Mouse (Mus musculus) T-helper 1 cell (primary cell): ENCODE results near the gene Arhgap10.

Experiments used
- in situ Hi-C: fragments of 300-600 bp; cut with MboI, MseI; formaldehyde crosslinking; loops from one replicate; pipeline ENCODE4 v1.15.1; 2025; ENCODE audit warnings: high pct_unique_total_duplicates

Arhgap10 gene

GRCm38 (mm10) chr8:77517301-77518200 lies at the start of gene Arhgap10:
Gene Arhgap10 (minus strand): TSS chr8:77517953.
- in situ Hi-C loops, result no loop called here

- in situ Hi-C loops, result no loop called here
Observed at GRCm38 (mm10) chr8:77561441-77561840, 43.7 kb upstream of the Arhgap10 start.

- in situ Hi-C loops, result no loop called here
Observed at GRCm38 (mm10) chr8:77552491-77552890, 34.7 kb upstream of the Arhgap10 start.

GRCm38 (mm10) chr8:77549881-77550580 lies 32.3 kb upstream of the Arhgap10 start:
- in situ Hi-C loops, result no loop called here

- in situ Hi-C loops, result no loop called here
Observed at GRCm38 (mm10) chr8:77549121-77549706, 31.5 kb upstream of the Arhgap10 start, which contains the start of gene Prmt9. Gene Prmt9 (plus strand): TSS chr8:77549397.

- in situ Hi-C loops, result no loop called here
Observed at GRCm38 (mm10) chr8:77545616-77546015, 27.9 kb upstream of the Arhgap10 start.

GRCm38 (mm10) chr8:77544428-77544827 lies 26.7 kb upstream of the Arhgap10 start:
- in situ Hi-C loops, result no loop called here

GRCm38 (mm10) chr8:77543152-77543777 lies 25.5 kb upstream of the Arhgap10 start:
- in situ Hi-C loops, result no loop called here

GRCm38 (mm10) chr8:77538256-77538655 lies 20.5 kb upstream of the Arhgap10 start:
- in situ Hi-C loops, result no loop called here

- in situ Hi-C loops, result no loop called here
Observed at GRCm38 (mm10) chr8:77536821-77537220, 19.1 kb upstream of the Arhgap10 start.

GRCm38 (mm10) chr8:77535026-77535595 lies 17.4 kb upstream of the Arhgap10 start:
- in situ Hi-C loops, result no loop called here

GRCm38 (mm10) chr8:77534358-77534992 lies 16.7 kb upstream of the Arhgap10 start:
- in situ Hi-C loops, result no loop called here

- in situ Hi-C loops, result loop anchor here (10.0 kb wide), 1 partner anchor 101 kb away; no protein-coding TSS in a partner anchor
Observed at GRCm38 (mm10) chr8:77526130-77526529, 8.4 kb upstream of the Arhgap10 start.

- in situ Hi-C loops, result loop anchor here (10.0 kb wide), 1 partner anchor 100 kb away; no protein-coding TSS in a partner anchor
Observed at GRCm38 (mm10) chr8:77524906-77525305, 7.2 kb upstream of the Arhgap10 start.

GRCm38 (mm10) chr8:77524018-77524615 lies 6.4 kb upstream of the Arhgap10 start:
- in situ Hi-C loops, result loop anchor here (10.0 kb wide), 1 partner anchor 99 kb away; no protein-coding TSS in a partner anchor

GRCm38 (mm10) chr8:77522984-77523383 lies 5.2 kb upstream of the Arhgap10 start:
- in situ Hi-C loops, result loop anchor here (10.0 kb wide), 1 partner anchor 98 kb away; no protein-coding TSS in a partner anchor

- in situ Hi-C loops, result loop anchor here (10.0 kb wide), 1 partner anchor 96 kb away; no protein-coding TSS in a partner anchor
Observed at GRCm38 (mm10) chr8:77521028-77521785, 3.5 kb upstream of the Arhgap10 start.

- in situ Hi-C loops, result loop anchor here (10.0 kb wide), 1 partner anchor 96 kb away; no protein-coding TSS in a partner anchor
Observed at GRCm38 (mm10) chr8:77520601-77521000, 2.8 kb upstream of the Arhgap10 start.
